Mouse (Mus musculus) induced T-regulatory cell, adult 2 months (primary cell): Measurements from ENCODE around the gene Trip6.

Source experiments
- DNase-seq: peaks from one replicate; pipeline ENCODE4 v3.0.0-alpha.2; 2012; ENCODE audit warnings: low read depth

Trip6 gene

DNA sequence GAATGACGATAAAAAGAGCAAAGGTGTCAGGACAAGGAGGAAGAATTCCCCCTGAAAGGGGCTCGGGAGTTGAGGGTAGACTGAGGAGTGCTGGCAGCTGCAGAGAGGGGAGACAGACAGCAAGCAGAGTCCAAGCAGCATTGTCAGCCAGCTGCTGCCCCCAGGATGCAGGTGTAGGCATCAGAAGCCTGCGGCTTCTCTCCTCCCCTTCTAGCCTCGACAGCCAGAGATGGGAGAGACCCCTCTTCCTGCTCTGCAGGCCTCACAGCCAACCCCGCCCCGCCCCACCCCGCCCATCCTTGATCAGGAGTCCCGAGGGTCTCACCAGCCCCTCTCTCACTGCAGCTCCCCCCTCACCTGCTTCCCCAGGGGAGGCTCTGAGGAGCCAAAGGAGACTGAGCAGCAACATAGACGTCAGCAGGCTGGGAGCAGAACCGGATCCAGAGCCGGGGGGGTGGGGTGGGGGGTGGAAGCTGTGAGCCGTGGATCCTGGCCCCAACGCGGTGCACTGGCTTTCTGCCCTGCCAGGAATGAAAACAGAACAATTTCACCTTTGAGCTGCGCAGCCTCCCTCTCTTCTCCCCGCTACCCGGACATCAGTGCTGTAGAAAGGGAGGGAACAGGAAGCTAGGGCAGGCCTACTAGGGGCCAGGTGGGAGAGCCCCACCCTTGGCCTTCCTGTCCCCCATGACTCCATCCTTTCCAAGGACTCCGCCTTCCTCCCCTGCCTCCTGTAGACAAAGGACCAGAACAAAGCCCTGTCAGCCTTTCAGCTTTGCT lies 45.9 kb downstream of the Trip6 start:
- peak; percentile 62 for DNase-seq

DNA sequence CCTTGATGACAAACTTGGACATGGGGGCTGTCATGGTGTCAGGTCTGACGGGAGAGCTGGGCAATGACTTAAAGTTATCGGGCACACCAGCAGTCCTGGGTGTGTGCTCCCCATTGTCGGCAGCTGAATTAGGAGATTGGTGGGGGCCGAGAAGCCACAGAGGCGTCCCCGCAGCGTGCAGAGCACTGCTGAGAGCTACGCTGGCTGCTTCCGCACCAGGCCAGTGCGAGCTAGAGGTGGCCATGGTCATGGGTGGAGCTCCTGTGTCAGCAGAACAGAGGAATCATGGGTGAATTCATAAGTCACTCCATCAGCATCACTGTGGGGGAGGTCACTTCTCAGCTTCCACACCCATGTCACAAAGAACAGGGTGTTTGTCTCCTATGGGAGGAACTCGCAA lies 49.4 kb downstream of the Trip6 start:
- no peak for DNase-seq

DNA sequence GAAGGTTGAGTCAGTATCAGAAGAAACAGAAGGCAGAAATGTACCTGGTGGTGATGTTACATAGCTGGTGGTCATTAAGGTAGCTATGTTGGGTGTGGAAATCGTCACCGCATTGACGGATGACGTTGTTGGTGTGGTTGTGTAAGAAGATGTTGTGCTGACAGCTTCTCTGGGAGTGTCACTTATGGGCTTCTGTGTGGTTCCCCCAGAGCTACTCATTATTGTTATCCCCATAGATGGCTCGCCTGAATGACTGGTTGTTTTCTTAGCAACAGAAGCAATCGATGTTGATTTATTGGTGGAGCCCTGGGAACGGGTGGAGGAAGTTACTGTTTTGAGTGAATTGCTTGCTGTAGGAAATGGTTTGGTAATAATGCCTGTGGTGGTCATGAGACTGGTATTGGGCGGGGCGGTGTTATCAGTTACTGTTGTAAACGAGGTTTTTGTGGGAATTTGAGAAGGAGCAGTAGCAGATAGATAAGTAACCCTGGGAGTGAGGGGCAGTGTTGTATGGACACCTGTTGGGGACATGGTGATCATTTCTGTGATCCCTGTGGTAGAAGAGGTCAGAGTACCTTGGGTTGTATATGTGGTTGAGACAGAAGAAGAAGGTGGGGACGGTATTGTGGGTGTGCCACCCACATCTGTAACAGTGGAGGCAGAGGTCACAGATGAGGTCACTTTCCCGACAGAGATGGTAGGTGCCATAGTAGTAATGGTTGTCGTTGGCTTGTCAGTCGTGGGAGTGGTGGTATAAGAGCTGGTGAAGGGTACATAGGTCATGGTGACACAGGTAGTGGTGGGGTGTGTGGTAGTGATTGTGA lies 50.1 kb downstream of the Trip6 start:
- DNase-seq, result peak; percentile 59
